Mouse (Mus musculus) heart, embryonic 11.5 days (tissue): Measurements from ENCODE around the gene Zpr1. TPM values are rescaled to one million over a fixed set of nuclear protein-coding genes. Genes with fewer than 3 reads are reported as not detected.
"Not testable (repeated sequence)": the region's sequence is repeated elsewhere in the genome, so short reads cannot be mapped to it uniquely, and the experiment has no call there.

Experiments used
- ATAC-seq: fragments of 200-750 bp; cut with Nextera tagmentation; replicated peaks from 2 replicates; pipeline ENCODE4 v1.8.0; 2017; ENCODE audit warnings: moderate library complexity; ENCODE audit not compliant: insufficient number of reproducible peaks, low FRiP score, low TSS enrichment
- H3K27ac ChIP-seq: fragments of 300-500 bp; sonication (generic); 2 replicates; pipeline ENCODE4 v1.5.1; 2014; ENCODE audit warnings: mild to moderate bottlenecking, low read depth, low read length
- H3K27me3 ChIP-seq: fragments of 300-500 bp; sonication (generic); 2 replicates; pipeline ENCODE4 v1.6.1; 2014; ENCODE audit warnings: mild to moderate bottlenecking, low read length, mixed read lengths; ENCODE audit not compliant: control insufficient read depth, insufficient read depth
- H3K36me3 ChIP-seq: fragments of 300-500 bp; sonication (generic); 2 replicates; pipeline ENCODE4 v1.6.1; 2014; ENCODE audit warnings: mild to moderate bottlenecking, low read length, moderate library complexity, mixed read lengths; ENCODE audit not compliant: control insufficient read depth, insufficient read depth
- H3K4me1 ChIP-seq: fragments of 300-500 bp; sonication (generic); 2 replicates; pipeline ENCODE4 v1.6.1; 2014; ENCODE audit warnings: low read length; ENCODE audit not compliant: control insufficient read depth, insufficient read depth
- H3K4me2 ChIP-seq: fragments of 300-500 bp; sonication (generic); 2 replicates; pipeline ENCODE4 v1.6.1; 2014; ENCODE audit warnings: mild to moderate bottlenecking, moderate library complexity
- H3K4me3 ChIP-seq: fragments of 300-500 bp; sonication (generic); 2 replicates; pipeline ENCODE4 v1.5.1; 2014; ENCODE audit warnings: low read depth, low read length
- H3K9ac ChIP-seq: fragments of 300-500 bp; sonication (generic); 2 replicates; pipeline ENCODE4 v1.6.1; 2014; ENCODE audit warnings: mild to moderate bottlenecking, low read depth, low read length, moderate library complexity
- H3K9me3 ChIP-seq: fragments of 300-500 bp; sonication (generic); replicated peaks from 2 replicates; pipeline ENCODE4 v1.6.1; 2016; ENCODE audit warnings: low read length; ENCODE audit not compliant: control insufficient read depth
- WGBS: fragments of 180-500 bp; shearing (Covaris S2); extraction: QIAGEN DNeasy Blood & Tissue Kit; methylation state at CpG from one replicate; pipeline ENCODE4 v1.1.7; 2014; ENCODE audit not compliant: insufficient replicate concordance; 5-methylcytosine and 5-hydroxymethylcytosine counted together
- polyA plus RNA-seq: library from polyadenylated mRNA; unstranded; fragments of >200 nt; fragmentation: Nextera tagmentation; extraction: Ambion mirVana; gene quantifications from 2 replicates; pipeline ENCODE4 v1.2.1, GENCODE M21; 2014

The Zpr1 gene
- polyA plus RNA-seq, 1 experiment from 2014 or later = 46.4 TPM

DNA sequence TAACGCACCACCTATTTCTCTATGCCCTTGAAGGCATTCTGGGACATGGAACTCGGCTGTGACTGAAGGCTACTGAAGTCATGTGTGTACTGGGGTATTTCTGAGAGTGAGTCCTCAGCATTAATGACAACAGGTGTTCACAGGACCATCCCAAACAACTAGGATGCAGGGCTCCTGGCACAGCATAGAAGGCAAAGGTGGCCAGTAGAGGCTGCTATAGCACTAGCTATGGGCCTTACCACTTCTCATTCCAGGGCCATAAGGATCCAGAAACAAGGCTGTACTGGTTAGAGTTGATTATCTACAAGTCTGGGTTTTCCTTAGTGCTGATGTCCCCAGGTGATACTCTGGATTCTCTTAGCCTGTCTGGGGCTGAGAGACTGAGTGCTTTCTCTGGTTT is 42.1 kb downstream of the Zpr1 start:
- H3K4me1 ChIP-seq = no peaks in the 10 kb centered on the region
- no peaks in the 10 kb centered on the region for H3K36me3 ChIP-seq
- 42% methylated on average over 2 of the region's 2 CpGs for WGBS
- no peak overlapping the region for H3K9ac ChIP-seq
- H3K4me2 ChIP-seq = no peak overlapping the region
- H3K4me3 ChIP-seq = no peak overlapping the region
- ATAC-seq = no peak
- peaks cover 14% of the 10 kb centered on the region; the same call in 1 of the 2 replicates for H3K27me3 ChIP-seq
- H3K27ac ChIP-seq = no peak overlapping the region
- no peaks in the 10 kb centered on the region for H3K9me3 ChIP-seq

DNA sequence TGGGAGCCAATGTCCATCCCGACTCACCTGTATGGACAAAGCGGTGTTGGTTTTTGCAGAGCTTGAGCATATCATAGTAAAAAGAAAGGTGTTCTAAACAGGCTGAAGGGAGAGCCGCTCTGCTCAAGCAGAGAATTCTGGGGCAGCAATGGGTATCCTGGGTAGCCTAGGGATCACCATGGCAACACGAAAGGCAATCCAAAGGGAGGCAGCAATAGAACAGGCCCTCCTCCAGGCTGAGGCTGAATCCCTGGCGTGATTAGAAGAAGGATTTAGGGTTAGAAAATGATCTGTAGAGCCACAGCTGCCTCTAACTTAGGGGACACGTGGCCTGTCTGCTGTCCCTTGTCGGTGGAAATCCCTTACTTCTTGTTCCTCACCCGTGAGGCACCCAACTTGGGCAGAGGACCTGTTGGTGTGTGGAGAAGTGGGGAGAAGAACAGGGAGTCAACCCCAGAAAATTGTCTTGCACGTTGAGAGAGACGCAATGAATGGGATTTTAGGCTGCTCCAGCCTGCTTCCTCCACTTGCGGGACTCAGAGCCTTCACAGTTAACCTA is 43.0 kb downstream of the Zpr1 start:
- 48% methylated on average over 11 of the region's 11 CpGs for WGBS
- ATAC-seq = no peak
- H3K4me1 ChIP-seq = no peaks in the 10 kb centered on the region

DNA sequence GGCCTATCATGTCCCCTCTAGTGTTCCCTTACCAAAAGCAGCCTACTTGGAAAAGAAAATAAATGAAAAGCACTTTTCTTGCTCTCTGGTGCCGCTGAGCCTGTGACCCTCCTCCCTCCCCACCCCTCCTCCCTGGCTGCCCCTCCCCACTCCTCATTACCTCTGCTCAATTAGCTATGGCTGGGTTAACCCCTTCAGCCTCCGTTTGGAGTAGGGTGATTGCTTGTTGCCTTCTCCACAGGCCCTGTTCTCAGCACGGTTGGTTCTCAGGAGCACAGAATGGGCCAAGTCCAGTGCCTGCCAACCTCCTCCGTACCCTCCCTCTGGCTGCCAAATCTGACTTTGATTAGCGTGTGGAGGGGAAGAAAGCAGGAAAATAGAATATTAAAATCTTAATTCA is 43.5 kb downstream of the Zpr1 start:
- Histone ChIP-seq H3K36me3 (no peaks in the 10 kb centered on the region), H3K9me3 (no peaks in the 10 kb centered on the region), H3K4me3 (no peak overlapping the region), H3K4me1 (no peaks in the 10 kb centered on the region), H3K27ac (no peak overlapping the region), H3K4me2 (no peak overlapping the region), H3K27me3 (peaks cover 14% of the 10 kb centered on the region; the same call in 1 of the 2 replicates), H3K9ac (no peak overlapping the region)
- no peak for ATAC-seq
- WGBS = 39% methylated on average over 5 of the region's 5 CpGs

More for the DNA sequence above, 43.0 kb downstream of the Zpr1 start:
- no peak overlapping the region for H3K27ac ChIP-seq
- no peak overlapping the region for H3K9ac ChIP-seq
- H3K36me3 ChIP-seq = no peaks in the 10 kb centered on the region
- no peak overlapping the region for H3K4me3 ChIP-seq
- no peaks in the 10 kb centered on the region for H3K9me3 ChIP-seq
- peaks cover 14% of the 10 kb centered on the region; the same call in 1 of the 2 replicates for H3K27me3 ChIP-seq
- no peak overlapping the region for H3K4me2 ChIP-seq

DNA sequence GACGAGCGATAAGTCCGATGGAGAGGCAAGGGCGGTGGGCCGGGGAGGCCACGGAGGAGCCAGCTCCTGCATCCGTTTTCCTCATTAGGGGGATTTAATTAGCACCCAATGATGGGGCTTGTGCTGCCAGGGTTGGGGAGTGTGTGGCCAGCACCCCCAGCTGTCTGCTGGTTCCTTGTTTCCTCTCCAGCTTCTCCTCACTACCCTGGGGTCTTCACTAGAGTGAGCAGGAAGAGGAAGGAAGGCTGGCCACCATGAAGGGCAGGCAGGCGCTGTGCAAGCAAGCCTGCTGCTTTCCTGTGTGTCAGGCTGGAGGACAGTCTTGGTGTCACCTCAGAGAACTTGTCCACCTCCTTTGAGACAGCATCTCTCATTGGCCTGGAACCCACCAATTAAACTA is 44.0 kb downstream of the Zpr1 start:
- no peak for ATAC-seq

DNA sequence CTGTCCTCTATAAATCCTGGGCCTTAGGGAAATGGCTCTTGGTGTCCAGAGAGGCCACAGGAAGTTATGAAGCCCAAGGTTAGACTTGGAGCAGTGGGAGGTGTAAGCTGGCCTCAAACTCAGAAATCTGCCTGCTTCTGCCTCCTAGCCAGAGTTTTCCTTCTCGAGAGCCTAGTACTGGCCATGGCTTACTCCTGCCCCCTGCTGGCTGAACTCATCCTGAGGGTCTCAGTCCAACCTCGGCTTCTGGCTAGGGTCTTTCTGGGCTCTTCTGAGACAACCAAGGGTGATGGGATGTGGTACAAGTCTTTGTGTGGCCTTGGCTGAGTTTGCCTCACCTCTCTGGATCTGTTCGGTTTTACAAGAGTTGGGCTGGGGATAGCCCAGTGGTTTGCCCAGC is 45.1 kb downstream of the Zpr1 start:
- no peak for ATAC-seq
- Histone ChIP-seq H3K27me3 (peaks cover 17% of the 10 kb centered on the region; the same call in 1 of the 2 replicates), H3K9me3 (no peaks in the 10 kb centered on the region), H3K4me1 (no peaks in the 10 kb centered on the region), H3K4me3 (no peak overlapping the region), H3K27ac (no peak overlapping the region), H3K4me2 (no peak overlapping the region), H3K36me3 (no peaks in the 10 kb centered on the region), H3K9ac (no peak overlapping the region)
- 79% methylated on average over 3 of the region's 3 CpGs for WGBS

More for the DNA sequence above, 44.0 kb downstream of the Zpr1 start:
- no peaks in the 10 kb centered on the region for H3K4me1 ChIP-seq
- no peaks in the 10 kb centered on the region for H3K36me3 ChIP-seq
- no peak overlapping the region for H3K9ac ChIP-seq
- peaks cover 17% of the 10 kb centered on the region; the same call in 1 of the 2 replicates for H3K27me3 ChIP-seq
- 61% methylated on average over 8 of the region's 8 CpGs for WGBS
- H3K27ac ChIP-seq = no peak overlapping the region
- H3K4me2 ChIP-seq = no peak overlapping the region
- H3K9me3 ChIP-seq = no peaks in the 10 kb centered on the region
- H3K4me3 ChIP-seq = no peak overlapping the region

DNA sequence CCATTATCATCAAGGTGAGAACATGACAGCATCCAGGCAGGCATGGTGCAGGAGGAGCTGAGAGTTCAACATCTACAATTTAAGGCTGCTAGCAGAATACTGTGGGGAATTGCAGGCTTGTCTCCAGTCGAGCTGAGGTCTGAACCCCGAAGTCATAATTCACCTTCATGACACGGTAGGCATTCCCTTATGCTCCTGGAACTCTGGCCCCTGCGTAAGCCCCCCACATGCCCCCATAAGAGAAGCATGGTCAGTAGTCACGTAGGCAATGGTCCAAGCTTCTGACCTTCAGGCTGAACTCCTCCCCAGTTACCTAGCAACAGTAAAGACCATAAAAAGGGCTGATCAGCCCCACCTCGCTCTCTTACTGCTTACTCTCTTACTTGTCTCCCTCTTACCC is 47.0 kb downstream of the Zpr1 start, which contains the start of gene 4931429L15Rik:
TSS of gene 4931429L15Rik (minus strand) at position 101 of the 400 bp plus-strand sequence.
- WGBS = 78% methylated on average over 6 of the region's 6 CpGs
- not testable (repeated sequence) for H3K4me3 ChIP-seq, H3K4me2 ChIP-seq, H3K27ac ChIP-seq, H3K36me3 ChIP-seq, ATAC-seq, H3K9me3 ChIP-seq, H3K9ac ChIP-seq, H3K4me1 ChIP-seq
- peaks cover 10% of the 10 kb centered on the region; the same call in 1 of the 2 replicates for H3K27me3 ChIP-seq

DNA sequence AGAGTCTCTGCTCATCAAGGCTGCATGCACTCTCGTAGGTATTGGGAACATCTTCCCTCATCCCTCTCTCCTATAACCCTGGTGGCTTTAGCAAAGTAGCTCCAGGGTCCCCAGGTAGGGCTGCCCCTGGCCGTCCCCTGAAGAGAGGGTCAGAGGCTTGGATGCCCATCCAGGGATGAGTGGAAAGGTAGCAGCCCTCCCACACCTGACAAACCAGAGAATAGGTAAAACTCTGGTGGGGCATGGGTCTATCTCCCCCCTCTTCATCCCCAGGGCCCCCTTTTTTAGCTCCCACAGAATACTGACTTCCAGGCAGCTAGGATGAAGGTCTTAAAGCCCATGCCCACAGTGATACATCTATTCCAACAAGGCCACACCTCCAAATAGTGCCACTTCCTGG is 47.6 kb downstream of the Zpr1 start:
- H3K4me2 ChIP-seq = no peak overlapping the region
- no peak overlapping the region for H3K9ac ChIP-seq
- H3K36me3 ChIP-seq = no peaks in the 10 kb centered on the region
- no peaks in the 10 kb centered on the region for H3K4me1 ChIP-seq
- peaks cover 8% of the 10 kb centered on the region; the same call in 1 of the 2 replicates for H3K27me3 ChIP-seq
- H3K27ac ChIP-seq = no peak overlapping the region
- 76% methylated on average over 2 of the region's 2 CpGs for WGBS
- no peaks in the 10 kb centered on the region for H3K9me3 ChIP-seq
- ATAC-seq = no peak
- H3K4me3 ChIP-seq = no peak overlapping the region

DNA sequence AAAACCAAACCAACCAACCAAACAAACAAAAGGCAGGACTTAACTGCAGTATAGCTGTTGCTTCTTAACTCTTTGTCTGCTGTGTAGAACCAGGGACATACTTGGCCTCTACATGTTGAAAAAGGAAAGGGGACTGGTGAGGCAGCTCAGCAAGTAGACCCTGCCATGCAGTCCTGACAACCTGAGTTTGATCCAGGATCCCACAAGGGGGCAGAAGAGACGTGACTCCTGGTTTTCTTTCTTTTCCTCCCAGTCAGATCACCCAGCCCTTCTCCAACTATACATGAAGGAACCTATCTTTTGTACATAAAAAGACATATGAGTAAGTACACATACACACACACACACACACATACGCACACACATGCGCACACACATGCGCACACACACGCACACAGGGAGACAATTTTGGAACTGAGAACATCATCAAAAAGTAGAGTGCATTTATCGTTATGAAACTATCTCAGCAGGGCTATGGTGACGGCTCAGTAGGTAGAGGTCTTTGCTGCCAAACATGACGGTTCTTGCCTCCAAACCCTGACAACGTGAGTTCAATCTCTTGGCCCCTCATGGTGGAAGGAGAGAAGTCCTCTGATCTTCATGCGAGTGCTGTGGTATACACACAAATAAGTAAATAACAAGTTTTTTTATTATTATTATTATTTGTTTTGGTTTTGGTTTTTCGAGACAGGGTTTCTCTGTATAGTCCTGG is 54.0 kb downstream of the Zpr1 start:
- no peak for ATAC-seq
- 86% methylated on average over 11 of the region's 11 CpGs for WGBS

More for the DNA sequence above, 54.0 kb downstream of the Zpr1 start:
- Histone ChIP-seq H3K27ac (no peak overlapping the region), H3K27me3 (no peaks in the 10 kb centered on the region; the same call in 1 of the 2 replicates), H3K4me3 (no peak overlapping the region), H3K4me1 (peaks cover 5% of the 10 kb centered on the region), H3K36me3 (no peaks in the 10 kb centered on the region), H3K4me2 (no peak overlapping the region), H3K9me3 (no peaks in the 10 kb centered on the region), H3K9ac (no peak overlapping the region)
